Mouse (Mus musculus): ENCODE measurements around the gene BC147527. TPM values are rescaled to one million over a fixed set of nuclear protein-coding genes. Genes with fewer than 3 reads are reported as not detected.

The BC147527 gene
- polyA plus RNA-seq, 1 experiment from 2014 or later, result not detected

GRCm38 (mm10) chr13:120320183-120320582 lies 20.0 kb downstream of the BC147527 start:
- DNase-seq (ENCODE audit: low spot score), result no peak
- Histone ChIP-seq H3K27ac (replicated peaks) (no peak overlapping the region), H3K4me1 (no peaks in the 10 kb centered on the region), H3K36me3 (replicated peaks) (no peaks in the 10 kb centered on the region), H3K9me3 (peaks cover 3% of the 10 kb centered on the region; the same call in 1 of the 2 replicates), H3K27me3 (replicated peaks; ENCODE audit: low read depth, poor library complexity, severe bottlenecking) (no peaks in the 10 kb centered on the region), H3K4me3 (no peak overlapping the region)
- WGBS, result 68% methylated on average over 3 of the region's 3 CpGs

GRCm38 (mm10) chr13:120320721-120321120 lies 20.5 kb downstream of the BC147527 start:
- DNase-seq (ENCODE audit: low spot score), result no peak
- H3K9me3 ChIP-seq, result peaks cover 3% of the 10 kb centered on the region; the same call in 1 of the 2 replicates
- H3K4me3 ChIP-seq, result no peak overlapping the region
- no peak overlapping the region for H3K27ac ChIP-seq (replicated peaks)
- H3K27me3 ChIP-seq (replicated peaks; ENCODE audit: low read depth, poor library complexity, severe bottlenecking), result no peaks in the 10 kb centered on the region
- no peaks in the 10 kb centered on the region for H3K36me3 ChIP-seq (replicated peaks)
- WGBS, result 88% methylated on average over 1 of the region's 1 CpGs
- H3K4me1 ChIP-seq, result no peaks in the 10 kb centered on the region

Other genes with a start within 250 kb of the BC147527 start
- not detected in 2 replicates for gene Gm21188, start 248.2 kb upstream of the BC147527 start, polyA plus RNA-seq (2016; fragmentation: Nextera tagmentation; extraction: Ambion mirVana)
- gene Gm20767, start 160.1 kb upstream of the BC147527 start, polyA plus RNA-seq (2016; fragmentation: Nextera tagmentation; extraction: Ambion mirVana), result not detected in 2 replicates
- not detected in 2 replicates for gene Gm21818, start 128.0 kb upstream of the BC147527 start, polyA plus RNA-seq (2016; fragmentation: Nextera tagmentation; extraction: Ambion mirVana)
- not detected in 2 replicates for gene Gm21762, start 84.4 kb upstream of the BC147527 start, polyA plus RNA-seq (2016; fragmentation: Nextera tagmentation; extraction: Ambion mirVana)
- not detected in 2 replicates for gene Gm21731, start 61.3 kb upstream of the BC147527 start, polyA plus RNA-seq (2016; fragmentation: Nextera tagmentation; extraction: Ambion mirVana)
- gene AF067061, start 37.3 kb upstream of the BC147527 start, polyA plus RNA-seq (2016; fragmentation: Nextera tagmentation; extraction: Ambion mirVana), result not detected in 2 replicates
- not detected in 2 replicates for gene Tcstv3, start 16.5 kb downstream of the BC147527 start, polyA plus RNA-seq (2016; fragmentation: Nextera tagmentation; extraction: Ambion mirVana)